Mouse (Mus musculus) C2C12 (cell line): ENCODE data around the gene Zfhx3. TPM values are rescaled to one million over a fixed set of nuclear protein-coding genes. Genes with fewer than 3 reads are reported as not detected.

ENCODE experiments used
- H3K27me3 ChIP-seq: one replicate; pipeline ENCODE4 v1.6.1; 2011; ENCODE audit not compliant: control insufficient read depth, insufficient read depth, insufficient read length
- H3K36me3 ChIP-seq: one replicate; pipeline ENCODE4 v1.6.1; 2011; ENCODE audit not compliant: control insufficient read depth, insufficient read depth
- H3K4me3 ChIP-seq: one replicate; pipeline ENCODE4 v1.5.1; 2011; ENCODE audit warnings: mild to moderate bottlenecking, control low read depth; ENCODE audit not compliant: poor library complexity, insufficient read depth, severe bottlenecking
- H3K79me2 ChIP-seq: one replicate; pipeline ENCODE4 v1.6.1; 2011; ENCODE audit not compliant: control insufficient read depth, insufficient read depth
- H3K79me3 ChIP-seq: one replicate; pipeline ENCODE4 v1.6.1; 2011; ENCODE audit warnings: low read depth, control low read depth
- H3ac ChIP-seq: one replicate; pipeline ENCODE3; 2011; ENCODE audit warnings: low read depth; ENCODE audit not compliant: control insufficient read depth, insufficient read length
- CEBPB ChIP-seq: IDR thresholded peaks from one replicate; pipeline ENCODE4 v1.6.1; 2011; ENCODE audit warnings: low read depth, mild to moderate bottlenecking, control low read depth, moderate library complexity
- CTCF ChIP-seq: IDR thresholded peaks from one replicate; pipeline ENCODE4 v1.5.1; 2011; ENCODE audit not compliant: control insufficient read depth, insufficient read depth, insufficient read length
- FOSL1 ChIP-seq: IDR thresholded peaks from one replicate; pipeline ENCODE4 v1.8.0; 2011; ENCODE audit warnings: mild to moderate bottlenecking, low read length; ENCODE audit not compliant: poor library complexity, insufficient read depth, severe bottlenecking
- MAX ChIP-seq: IDR thresholded peaks from one replicate; pipeline ENCODE4 v1.6.1; 2011; ENCODE audit warnings: mild to moderate bottlenecking, control low read depth
- MYOD1 ChIP-seq: IDR thresholded peaks from one replicate; pipeline ENCODE4 v1.6.1; 2011; ENCODE audit warnings: low read depth; ENCODE audit not compliant: control insufficient read depth, insufficient read length
- MYOG ChIP-seq: IDR thresholded peaks from one replicate; pipeline ENCODE4 v1.6.1; 2011; ENCODE audit not compliant: control insufficient read depth, insufficient read length; ENCODE audit errors: extremely low read depth
- USF1 ChIP-seq: IDR thresholded peaks from one replicate; pipeline ENCODE4 v1.6.1; 2011; ENCODE audit warnings: low read depth, mild to moderate bottlenecking, control low read depth, moderate library complexity
- polyA plus RNA-seq: library from polyadenylated mRNA; unstranded; fragments of >200 nt; fragmentation: generic; extraction: Trizol; gene quantifications from one replicate; pipeline ENCODE4 v1.2.1, GENCODE M21; 2012; ENCODE audit warnings: missing spikeins

The Zfhx3 gene
- polyA plus RNA-seq, 1 experiment = 4.3 TPM

DNA sequence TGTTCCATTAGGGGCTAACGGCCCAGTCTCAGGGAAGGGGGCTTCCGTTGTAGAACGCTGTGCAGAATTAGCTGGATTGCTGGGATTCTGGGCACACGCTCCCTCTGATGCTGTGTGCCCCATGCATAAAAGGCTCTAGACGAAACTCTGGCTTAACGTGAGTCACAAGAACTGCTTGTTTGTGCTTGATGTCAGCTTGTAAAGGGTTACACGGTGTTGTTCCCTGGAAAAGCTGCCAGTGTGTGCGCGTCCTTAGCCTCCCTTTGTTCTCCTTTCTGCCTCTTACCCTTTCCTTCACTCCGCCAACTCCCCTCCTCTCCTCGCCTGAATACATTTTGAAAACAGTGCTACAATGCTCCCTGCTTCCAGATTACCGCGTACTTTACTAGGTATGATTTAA, 1001.9 kb downstream of the Zfhx3 start:
- Histone ChIP-seq H3K36me3 (peaks cover 82% of the 10 kb centered on the region), H3K27me3 (no peaks in the 10 kb centered on the region), H3ac (no peak overlapping the region), H3K4me3 (no peak overlapping the region), H3K79me3 (no peaks in the 10 kb centered on the region), H3K79me2 (no peaks in the 10 kb centered on the region)
- TF ChIP-seq MYOG = no peak
- no peak for TF ChIP-seq USF1

GRCm38 (mm10) chr8:108950311-108950710, 1007.9 kb downstream of the Zfhx3 start:
- H3K79me3 ChIP-seq = no peaks in the 10 kb centered on the region
- no peak overlapping the region for H3ac ChIP-seq
- no peak overlapping the region for H3K4me3 ChIP-seq
- no peaks in the 10 kb centered on the region for H3K27me3 ChIP-seq
- no peak for TF ChIP-seq USF1
- TF ChIP-seq CTCF = no peak
- TF ChIP-seq CEBPB = no peak
- TF ChIP-seq MAX = no peak
- no peak for TF ChIP-seq MYOD1
- no peak for TF ChIP-seq FOSL1
- no peak for TF ChIP-seq MYOG
- peaks cover 71% of the 10 kb centered on the region for H3K36me3 ChIP-seq
- H3K79me2 ChIP-seq = no peaks in the 10 kb centered on the region

- H3K27me3 ChIP-seq = no peaks in the 10 kb centered on the region
- H3K79me2 ChIP-seq = no peaks in the 10 kb centered on the region
- H3K79me3 ChIP-seq = no peaks in the 10 kb centered on the region
- no peak overlapping the region for H3K4me3 ChIP-seq
- TF ChIP-seq FOSL1 (no peak), USF1 (no peak), CEBPB (no peak), MAX (no peak), MYOG (no peak), MYOD1 (no peak), CTCF (no peak)
- H3K36me3 ChIP-seq = peaks cover 65% of the 10 kb centered on the region
- H3ac ChIP-seq = no peak overlapping the region
These were observed 1009.1 kb downstream of the Zfhx3 start for GRCm38 (mm10) chr8:108951560-108951959.

GRCm38 (mm10) chr8:108956416-108956815, 1014.0 kb downstream of the Zfhx3 start:
- Histone ChIP-seq H3K27me3 (no peaks in the 10 kb centered on the region), H3ac (no peak overlapping the region), H3K79me3 (no peaks in the 10 kb centered on the region), H3K79me2 (no peaks in the 10 kb centered on the region), H3K4me3 (no peak overlapping the region), H3K36me3 (peaks cover 17% of the 10 kb centered on the region)
- TF ChIP-seq MYOG (no peak), CEBPB (no peak), CTCF (no peak), MYOD1 (no peak), USF1 (no peak), MAX (no peak), FOSL1 (no peak)

GRCm38 (mm10) chr8:108962516-108962915, 1020.1 kb downstream of the Zfhx3 start:
- no peaks in the 10 kb centered on the region for H3K27me3 ChIP-seq
- no peaks in the 10 kb centered on the region for H3K79me2 ChIP-seq
- no peak for TF ChIP-seq CTCF
- no peak for TF ChIP-seq MYOG
- no peak for TF ChIP-seq FOSL1
- no peak for TF ChIP-seq USF1
- TF ChIP-seq MAX = no peak
- TF ChIP-seq CEBPB = no peak
- no peak for TF ChIP-seq MYOD1
- H3K79me3 ChIP-seq = no peaks in the 10 kb centered on the region
- H3ac ChIP-seq = no peak overlapping the region
- no peaks in the 10 kb centered on the region for H3K36me3 ChIP-seq
- no peak overlapping the region for H3K4me3 ChIP-seq

DNA sequence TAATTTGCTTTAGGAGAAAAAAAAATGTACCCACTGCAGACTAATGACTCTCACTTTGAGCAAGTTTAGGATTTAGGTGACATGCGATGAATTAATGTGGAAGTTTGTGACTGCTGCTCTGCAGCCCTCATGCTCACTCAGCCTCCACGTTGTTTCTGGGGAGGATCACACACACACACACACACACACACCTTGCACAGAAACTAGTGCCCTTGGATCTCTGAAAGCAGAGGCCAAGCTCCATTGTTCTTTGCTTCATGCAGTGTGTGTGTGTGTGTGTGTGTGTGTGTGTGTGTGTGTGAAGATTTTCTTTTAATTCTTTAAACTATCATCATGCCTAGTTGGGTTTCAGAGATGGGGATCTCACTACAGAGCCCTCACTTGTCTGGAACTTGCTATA, 1020.7 kb downstream of the Zfhx3 start:
- Histone ChIP-seq H3K79me3 (no peaks in the 10 kb centered on the region), H3ac (no peak overlapping the region), H3K36me3 (no peaks in the 10 kb centered on the region), H3K27me3 (no peaks in the 10 kb centered on the region), H3K79me2 (no peaks in the 10 kb centered on the region), H3K4me3 (no peak overlapping the region)
- no peak for TF ChIP-seq MAX
- TF ChIP-seq CTCF = no peak
- no peak for TF ChIP-seq MYOG
- no peak for TF ChIP-seq USF1
- no peak for TF ChIP-seq FOSL1
- no peak for TF ChIP-seq MYOD1
- no peak for TF ChIP-seq CEBPB
